Mouse (Mus musculus): Measurements from ENCODE around the gene Nemp1. TPM values are rescaled to one million over a fixed set of nuclear protein-coding genes. Genes with fewer than 3 reads are reported as not detected.

The Nemp1 gene
- 6.7 and 7.3 TPM in 2 replicates for polyA plus RNA-seq (2011; ENCODE audit: insufficient read depth, insufficient read length, low replicate concordance, missing spikeins)

- Histone ChIP-seq H3K27ac (ENCODE audit: control insufficient read depth, insufficient read depth, low read depth, low read length, poor library complexity) (peak within 1 kb of the TSS; percentile 70), H3K4me3 (replicated peaks; ENCODE audit: control insufficient read depth, low read depth, low read length) (peak within 1 kb of the TSS; percentile 63), H3K4me1 (ENCODE audit: control insufficient read depth, insufficient read depth, low read length) (no peaks in the 10 kb centered on the region; the same call in 1 of the 2 replicates)
- TF ChIP-seq POLR2A (IDR thresholded peaks at IDR 0.05; ENCODE audit: borderline replicate concordance, control insufficient read depth, low read depth, low read length) (peak; percentile 31; the same call in 1 of the 2 replicates), CTCF (IDR thresholded peaks at IDR 0.05; ENCODE audit: control insufficient read depth, insufficient read depth, low read length) (no peak)
- WGBS, result under 1% methylated on average over 71 of the region's 73 CpGs
These were observed at the start of gene Nemp1 for GRCm38 (mm10) chr10:127666501-127667268. Gene Nemp1, plus strand, starts transcription at chr10:127666901.

- H3K4me3 ChIP-seq (replicated peaks; ENCODE audit: control insufficient read depth, low read depth, low read length), result no peak overlapping the region
- H3K27ac ChIP-seq (ENCODE audit: control insufficient read depth, insufficient read depth, low read depth, low read length, poor library complexity), result no peak overlapping the region
- TF ChIP-seq CTCF (IDR thresholded peaks at IDR 0.05; ENCODE audit: control insufficient read depth, insufficient read depth, low read length), result no peak
- TF ChIP-seq POLR2A (IDR thresholded peaks at IDR 0.05; ENCODE audit: borderline replicate concordance, control insufficient read depth, low read depth, low read length), result no peak
- H3K4me1 ChIP-seq (ENCODE audit: control insufficient read depth, insufficient read depth, low read length), result no peaks in the 10 kb centered on the region
- WGBS, result 82% methylated on average over 4 of the region's 4 CpGs
These were observed 49.4 kb upstream of the Nemp1 start for GRCm38 (mm10) chr10:127617294-127617693.

- Histone ChIP-seq H3K4me3 (replicated peaks; ENCODE audit: control insufficient read depth, low read depth, low read length) (no peak overlapping the region), H3K27ac (ENCODE audit: control insufficient read depth, insufficient read depth, low read depth, low read length, poor library complexity) (no peak overlapping the region), H3K4me1 (ENCODE audit: control insufficient read depth, insufficient read depth, low read length) (no peaks in the 10 kb centered on the region)
- TF ChIP-seq CTCF (IDR thresholded peaks at IDR 0.05; ENCODE audit: control insufficient read depth, insufficient read depth, low read length) (no peak), POLR2A (IDR thresholded peaks at IDR 0.05; ENCODE audit: borderline replicate concordance, control insufficient read depth, low read depth, low read length) (no peak)
- 47% methylated on average over 6 of the region's 6 CpGs for WGBS
These were observed 48.5 kb upstream of the Nemp1 start for GRCm38 (mm10) chr10:127618173-127618572.

GRCm38 (mm10) chr10:127619119-127619721 lies 47.5 kb upstream of the Nemp1 start:
- TF ChIP-seq POLR2A (IDR thresholded peaks at IDR 0.05; ENCODE audit: borderline replicate concordance, control insufficient read depth, low read depth, low read length) (no peak), CTCF (IDR thresholded peaks at IDR 0.05; ENCODE audit: control insufficient read depth, insufficient read depth, low read length) (no peak)
- H3K27ac ChIP-seq (ENCODE audit: control insufficient read depth, insufficient read depth, low read depth, low read length, poor library complexity), result no peak overlapping the region
- H3K4me1 ChIP-seq (ENCODE audit: control insufficient read depth, insufficient read depth, low read length), result no peaks in the 10 kb centered on the region
- no peak overlapping the region for H3K4me3 ChIP-seq (replicated peaks; ENCODE audit: control insufficient read depth, low read depth, low read length)
- 74% methylated on average over 8 of the region's 8 CpGs for whole genome bisulfite sequencing

GRCm38 (mm10) chr10:127619941-127620405 lies 46.7 kb upstream of the Nemp1 start:
- TF ChIP-seq POLR2A (IDR thresholded peaks at IDR 0.05; ENCODE audit: borderline replicate concordance, control insufficient read depth, low read depth, low read length) (no peak), CTCF (IDR thresholded peaks at IDR 0.05; ENCODE audit: control insufficient read depth, insufficient read depth, low read length) (no peak)
- H3K4me1 ChIP-seq (ENCODE audit: control insufficient read depth, insufficient read depth, low read length), result no peaks in the 10 kb centered on the region
- WGBS, result 77% methylated on average over 12 of the region's 12 CpGs
- H3K27ac ChIP-seq (ENCODE audit: control insufficient read depth, insufficient read depth, low read depth, low read length, poor library complexity), result peak overlapping the region; percentile 10; the same call in 1 of the 2 replicates
- H3K4me3 ChIP-seq (replicated peaks; ENCODE audit: control insufficient read depth, low read depth, low read length), result no peak overlapping the region

- Histone ChIP-seq H3K27ac (ENCODE audit: control insufficient read depth, insufficient read depth, low read depth, low read length, poor library complexity) (peak within 1 kb of the TSS; percentile 71), H3K4me1 (ENCODE audit: control insufficient read depth, insufficient read depth, low read length) (no peaks in the 10 kb centered on the region), H3K4me3 (replicated peaks; ENCODE audit: control insufficient read depth, low read depth, low read length) (peak within 1 kb of the TSS; percentile 64)
- 15% methylated on average over 26 of the region's 32 CpGs for WGBS
- TF ChIP-seq POLR2A (IDR thresholded peaks at IDR 0.05; ENCODE audit: borderline replicate concordance, control insufficient read depth, low read depth, low read length), result no peak
- no peak for TF ChIP-seq CTCF (IDR thresholded peaks at IDR 0.05; ENCODE audit: control insufficient read depth, insufficient read depth, low read length)
These were observed 46.1 kb upstream of the Nemp1 start, which contains the start of gene Lrp1 for GRCm38 (mm10) chr10:127620406-127621190. Gene Lrp1, minus strand, starts transcription at chr10:127621148.

- TF ChIP-seq POLR2A (IDR thresholded peaks at IDR 0.05; ENCODE audit: borderline replicate concordance, control insufficient read depth, low read depth, low read length), result no peak
- TF ChIP-seq CTCF (IDR thresholded peaks at IDR 0.05; ENCODE audit: control insufficient read depth, insufficient read depth, low read length), result no peak
- WGBS, result under 1% methylated on average over 37 of the region's 39 CpGs
- Histone ChIP-seq H3K4me1 (ENCODE audit: control insufficient read depth, insufficient read depth, low read length) (no peaks in the 10 kb centered on the region), H3K27ac (ENCODE audit: control insufficient read depth, insufficient read depth, low read depth, low read length, poor library complexity) (peak overlapping the region; percentile 71), H3K4me3 (replicated peaks; ENCODE audit: control insufficient read depth, low read depth, low read length) (peak overlapping the region; percentile 64)
These were observed 45.3 kb upstream of the Nemp1 start for GRCm38 (mm10) chr10:127621191-127622056.

Measured in bone marrow, adult 2 months (tissue).